In the genomic region with DNA sequence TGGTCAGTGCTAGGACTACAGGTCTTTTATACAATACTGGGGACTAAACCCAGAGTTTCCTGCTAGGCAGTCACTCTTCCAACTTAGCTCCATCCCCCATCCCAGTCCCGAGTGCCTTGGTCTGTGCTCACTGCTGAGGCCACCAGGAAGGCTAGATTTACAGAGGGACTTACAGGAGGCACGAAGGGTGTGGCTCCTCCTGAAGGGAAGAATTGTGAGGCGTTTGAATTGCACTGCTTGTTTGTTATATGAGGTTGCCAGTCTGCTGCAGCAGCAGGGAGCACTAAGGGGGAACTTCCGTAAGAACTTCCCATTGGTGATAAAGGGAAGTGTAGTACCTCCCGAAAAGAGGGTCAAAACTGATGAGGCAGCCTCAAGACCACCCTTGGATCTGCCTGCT, we compare ENCODE assay signal across 8 mouse cellular contexts. TPM values are rescaled to one million over a fixed set of nuclear protein-coding genes. Genes with fewer than 3 reads are reported as not detected.
DNase-seq lines count a peak whose midpoint lies in the region; ATAC-seq and TF ChIP-seq lines count a peak whose summit lies in the region.

No protein-coding gene starts in this region.

- H3K27me3 ChIP-seq in forebrain, embryonic 11.5 days (ENCODE audit: control insufficient read depth, insufficient read depth, low read length), result peaks cover 17% of the 10 kb centered on the region
- H3K27me3 ChIP-seq in forebrain, postnatal 0 days (ENCODE audit: insufficient read depth, low read length), result peaks cover 14% of the 10 kb centered on the region
- peaks cover 35% of the 10 kb centered on the region for H3K27me3 ChIP-seq in liver, embryonic 11.5 days (replicated peaks; ENCODE audit: control insufficient read depth, insufficient read depth, low read length)
- H3K27me3 ChIP-seq in liver, embryonic 12.5 days (replicated peaks), result peaks cover 70% of the 10 kb centered on the region
- 0 out of 2 replicates have a peak, but pooled peaks cover 3% of the 10 kb centered on the region for H3K27me3 ChIP-seq in limb, embryonic 15.5 days

- H3K9me3 ChIP-seq in forebrain, embryonic 11.5 days (ENCODE audit: control insufficient read depth, low read length), result peaks cover 2% of the 10 kb centered on the region
- H3K9me3 ChIP-seq in forebrain, postnatal 0 days (ENCODE audit: low read length), result no peaks in the 10 kb centered on the region
- H3K9me3 ChIP-seq in liver, embryonic 11.5 days (ENCODE audit: control insufficient read depth, low read length), result peaks cover 3% of the 10 kb centered on the region
- peaks cover 4% of the 10 kb centered on the region for H3K9me3 ChIP-seq in liver, embryonic 12.5 days (replicated peaks)
- 0 out of 2 replicates have a peak, but pooled peaks cover 2% of the 10 kb centered on the region for H3K9me3 ChIP-seq in limb, embryonic 15.5 days

- H3K36me3 ChIP-seq in forebrain, embryonic 11.5 days (ENCODE audit: control insufficient read depth, insufficient read depth, low read length), result no peaks in the 10 kb centered on the region
- peaks cover 12% of the 10 kb centered on the region; the same call in 1 of the 2 replicates for H3K36me3 ChIP-seq in forebrain, postnatal 0 days (ENCODE audit: insufficient read depth)
- H3K36me3 ChIP-seq in liver, embryonic 11.5 days (ENCODE audit: control insufficient read depth, insufficient read depth, low read length), result peaks cover 18% of the 10 kb centered on the region
- H3K36me3 ChIP-seq in liver, embryonic 12.5 days, result peaks cover 10% of the 10 kb centered on the region
- peaks cover 49% of the 10 kb centered on the region for H3K36me3 ChIP-seq in limb, embryonic 15.5 days

- H3K4me2 ChIP-seq in forebrain, embryonic 11.5 days (ENCODE audit: low read depth, low read length, severe bottlenecking), result no peak overlapping the region; the same call in 1 of the 2 replicates
- no peak overlapping the region for H3K4me2 ChIP-seq in forebrain, postnatal 0 days (ENCODE audit: low read depth)
- H3K4me2 ChIP-seq in liver, embryonic 11.5 days, result peak overlapping the region; percentile 25
- no peak overlapping the region for H3K4me2 ChIP-seq in liver, embryonic 12.5 days
- H3K4me2 ChIP-seq in limb, embryonic 15.5 days, result no peak overlapping the region

- no peak for TF ChIP-seq CTCF in forebrain, postnatal 0 days (IDR thresholded peaks at IDR 0.05; ENCODE audit: low read depth)
- no peak for TF ChIP-seq CTCF in embryonic fibroblast, embryonic 13.5 days (IDR thresholded peaks at IDR 0.05; ENCODE audit: borderline replicate concordance, insufficient read depth, low read length)

- peaks cover 30% of the 10 kb centered on the region for H3K4me1 ChIP-seq in forebrain, embryonic 11.5 days (replicated peaks; ENCODE audit: control insufficient read depth, insufficient read depth, low read length)
- peaks cover 7% of the 10 kb centered on the region; the same call in 1 of the 2 replicates for H3K4me1 ChIP-seq in forebrain, postnatal 0 days (ENCODE audit: insufficient read depth)
- peaks cover 18% of the 10 kb centered on the region for H3K4me1 ChIP-seq in liver, embryonic 11.5 days (replicated peaks; ENCODE audit: control insufficient read depth, insufficient read depth, low read length)
- peaks cover 28% of the 10 kb centered on the region for H3K4me1 ChIP-seq in liver, embryonic 12.5 days
- H3K4me1 ChIP-seq in embryonic fibroblast, embryonic 13.5 days (ENCODE audit: control insufficient read depth, insufficient read depth, low read length), result no peaks in the 10 kb centered on the region
- peaks cover 32% of the 10 kb centered on the region for H3K4me1 ChIP-seq in limb, embryonic 15.5 days

- H3K4me3 ChIP-seq in forebrain, embryonic 11.5 days (ENCODE audit: low read depth, low read length), result no peak overlapping the region
- H3K4me3 ChIP-seq in forebrain, postnatal 0 days (ENCODE audit: low read depth, low read length), result no peak overlapping the region
- H3K4me3 ChIP-seq in liver, embryonic 11.5 days (ENCODE audit: low read depth, low read length), result no peak overlapping the region
- no peak overlapping the region for H3K4me3 ChIP-seq in liver, embryonic 12.5 days
- H3K4me3 ChIP-seq in embryonic fibroblast, embryonic 13.5 days (ENCODE audit: insufficient read depth, low read length), result no peak overlapping the region
- no peak overlapping the region for H3K4me3 ChIP-seq in limb, embryonic 15.5 days

- peak overlapping the region; percentile 78 for H3K27ac ChIP-seq in forebrain, embryonic 11.5 days (ENCODE audit: low read depth, low read length)
- no peak overlapping the region for H3K27ac ChIP-seq in forebrain, postnatal 0 days (ENCODE audit: low read depth, low read length)
- H3K27ac ChIP-seq in liver, embryonic 11.5 days (ENCODE audit: low read depth, low read length), result 0 out of 2 replicates have a peak overlapping the region, but pooled peaks have one; percentile 8
- H3K27ac ChIP-seq in liver, embryonic 12.5 days, result no peak overlapping the region
- H3K27ac ChIP-seq in embryonic fibroblast, embryonic 13.5 days (ENCODE audit: insufficient read depth, low read length), result peak overlapping the region; percentile 65
- peak overlapping the region; percentile 77 for H3K27ac ChIP-seq in limb, embryonic 15.5 days

- 14% methylated on average over 5 of the region's 5 CpGs for WGBS in forebrain, embryonic 11.5 days
- 24% methylated on average over 5 of the region's 5 CpGs for WGBS in forebrain, postnatal 0 days
- 21% methylated on average over 5 of the region's 5 CpGs for WGBS in liver, embryonic 11.5 days
- WGBS in liver, embryonic 12.5 days (ENCODE audit: insufficient replicate concordance), result 14% methylated on average over 5 of the region's 5 CpGs
- 25% methylated on average over 5 of the region's 5 CpGs for WGBS in limb, embryonic 15.5 days

- DNase-seq in forebrain, embryonic 11.5 days (ENCODE audit: low spot score), result no peak
- DNase-seq in forebrain, postnatal 0 days, result no peak
- DNase-seq in liver, embryonic 11.5 days (ENCODE audit: low spot score), result no peak
- DNase-seq in ovary, adult 18-20 months (ENCODE audit: low spot score), result no peak
- DNase-seq in cerebellum, adult 18-20 months, result no peak

- no peak for TF ChIP-seq POLR2A in embryonic fibroblast, embryonic 13.5 days (IDR thresholded peaks at IDR 0.05; ENCODE audit: low read depth, low read length)

- no peak for ATAC-seq in forebrain, embryonic 11.5 days (replicated peaks; ENCODE audit: low FRiP score)
- ATAC-seq in forebrain, postnatal 0 days, result no peak
- ATAC-seq in liver, embryonic 11.5 days (replicated peaks; ENCODE audit: low FRiP score), result no peak
- no peak for ATAC-seq in liver, embryonic 12.5 days
- ATAC-seq in limb, embryonic 15.5 days (ENCODE audit: insufficient number of reproducible peaks, low FRiP score, low TSS enrichment, low read depth), result no peak

- peak overlapping the region; percentile 14 for H3K9ac ChIP-seq in forebrain, embryonic 11.5 days (ENCODE audit: low read length)
- no peak overlapping the region for H3K9ac ChIP-seq in forebrain, postnatal 0 days
- H3K9ac ChIP-seq in liver, embryonic 11.5 days (ENCODE audit: low read depth, low read length), result no peak overlapping the region
- H3K9ac ChIP-seq in liver, embryonic 12.5 days, result no peak overlapping the region
- H3K9ac ChIP-seq in limb, embryonic 15.5 days, result no peak overlapping the region

RNA-seq across cellular contexts. Expression of a gene that starts 5.5 kb away (rescaled TPM):
- 4.8 and 7.0 TPM in 2 replicates for polyA plus RNA-seq in forebrain, embryonic 11.5 days (2014; fragmentation: Nextera tagmentation; extraction: Ambion mirVana)
- total RNA-seq in forebrain, postnatal 0 days (2014; rRNA removed), result 69.0 and 70.3 TPM in 2 replicates
- 7.8 and 8.6 TPM in 2 replicates for polyA plus RNA-seq in forebrain, postnatal 0 days (2015; fragmentation: Nextera tagmentation; extraction: Ambion mirVana)
- polyA plus RNA-seq in liver, embryonic 11.5 days (2014; fragmentation: Nextera tagmentation; extraction: Ambion mirVana), result 2.5 and 2.6 TPM in 2 replicates
- polyA plus RNA-seq in liver, embryonic 12.5 days (2016; fragmentation: Nextera tagmentation; extraction: Ambion mirVana), result 1.5 TPM in 2 replicates
- 34.8 and 37.3 TPM in 2 replicates for polyA plus RNA-seq in embryonic fibroblast, embryonic 13.5 days (2011; ENCODE audit: insufficient read length, low read depth, missing spikeins)
- 4.0 TPM in 2 replicates for polyA plus RNA-seq in limb, embryonic 15.5 days (2015; fragmentation: Nextera tagmentation; extraction: Ambion mirVana)

RNA-seq across cellular contexts. Expression of a gene that starts 11.0 kb away (rescaled TPM):
- 7.3 and 7.4 TPM in 2 replicates for polyA plus RNA-seq in forebrain, embryonic 11.5 days (2014; fragmentation: Nextera tagmentation; extraction: Ambion mirVana)
- not detected in 2 replicates for total RNA-seq in forebrain, postnatal 0 days (2014; rRNA removed)
- polyA plus RNA-seq in forebrain, postnatal 0 days (2015; fragmentation: Nextera tagmentation; extraction: Ambion mirVana), result 9.3 and 16.4 TPM in 2 replicates
- 1.8 and 3.3 TPM in 2 replicates for polyA plus RNA-seq in liver, embryonic 11.5 days (2014; fragmentation: Nextera tagmentation; extraction: Ambion mirVana)
- 0.80 and 1.7 TPM in 2 replicates for polyA plus RNA-seq in liver, embryonic 12.5 days (2016; fragmentation: Nextera tagmentation; extraction: Ambion mirVana)
- polyA plus RNA-seq in embryonic fibroblast, embryonic 13.5 days (2011; ENCODE audit: insufficient read length, low read depth, missing spikeins), result 24.1 and 24.7 TPM in 2 replicates
- polyA plus RNA-seq in limb, embryonic 15.5 days (2015; fragmentation: Nextera tagmentation; extraction: Ambion mirVana), result 11.8 and 15.0 TPM in 2 replicates

RNA-seq across cellular contexts. Expression of a gene that starts 25.7 kb away (rescaled TPM):
- polyA plus RNA-seq in forebrain, embryonic 11.5 days (2014; fragmentation: Nextera tagmentation; extraction: Ambion mirVana), result 0.11 and 0.39 TPM in 2 replicates
- 0.15 TPM in 1 of 2 replicates, not detected in the other for total RNA-seq in forebrain, postnatal 0 days (2014; rRNA removed)
- 0.08 and 0.09 TPM in 2 replicates for polyA plus RNA-seq in forebrain, postnatal 0 days (2015; fragmentation: Nextera tagmentation; extraction: Ambion mirVana)
- 1.2 and 1.3 TPM in 2 replicates for polyA plus RNA-seq in liver, embryonic 11.5 days (2014; fragmentation: Nextera tagmentation; extraction: Ambion mirVana)
- polyA plus RNA-seq in liver, embryonic 12.5 days (2016; fragmentation: Nextera tagmentation; extraction: Ambion mirVana), result 0.86 and 1.5 TPM in 2 replicates
- 1.4 and 1.6 TPM in 2 replicates for polyA plus RNA-seq in embryonic fibroblast, embryonic 13.5 days (2011; ENCODE audit: insufficient read length, low read depth, missing spikeins)
- polyA plus RNA-seq in limb, embryonic 15.5 days (2015; fragmentation: Nextera tagmentation; extraction: Ambion mirVana), result 4.0 and 5.1 TPM in 2 replicates

RNA-seq across cellular contexts. Expression of a gene that starts 37.9 kb away (rescaled TPM):
- 11.0 and 11.6 TPM in 2 replicates for polyA plus RNA-seq in forebrain, embryonic 11.5 days (2014; fragmentation: Nextera tagmentation; extraction: Ambion mirVana)
- 2.9 and 3.9 TPM in 2 replicates for total RNA-seq in forebrain, postnatal 0 days (2014; rRNA removed)
- polyA plus RNA-seq in forebrain, postnatal 0 days (2015; fragmentation: Nextera tagmentation; extraction: Ambion mirVana), result 2.7 and 4.0 TPM in 2 replicates
- 7.6 and 8.4 TPM in 2 replicates for polyA plus RNA-seq in liver, embryonic 11.5 days (2014; fragmentation: Nextera tagmentation; extraction: Ambion mirVana)
- polyA plus RNA-seq in liver, embryonic 12.5 days (2016; fragmentation: Nextera tagmentation; extraction: Ambion mirVana), result 4.4 and 4.7 TPM in 2 replicates
- polyA plus RNA-seq in embryonic fibroblast, embryonic 13.5 days (2011; ENCODE audit: insufficient read length, low read depth, missing spikeins), result 17.2 and 17.8 TPM in 2 replicates
- 20.5 and 21.9 TPM in 2 replicates for polyA plus RNA-seq in limb, embryonic 15.5 days (2015; fragmentation: Nextera tagmentation; extraction: Ambion mirVana)

RNA-seq across cellular contexts. Expression of a gene that starts 43.3 kb away (rescaled TPM):
- 276 and 285 TPM in 2 replicates for polyA plus RNA-seq in forebrain, embryonic 11.5 days (2014; fragmentation: Nextera tagmentation; extraction: Ambion mirVana)
- 1,323 and 1,444 TPM in 2 replicates for total RNA-seq in forebrain, postnatal 0 days (2014; rRNA removed)
- 403 and 424 TPM in 2 replicates for polyA plus RNA-seq in forebrain, postnatal 0 days (2015; fragmentation: Nextera tagmentation; extraction: Ambion mirVana)
- polyA plus RNA-seq in liver, embryonic 11.5 days (2014; fragmentation: Nextera tagmentation; extraction: Ambion mirVana), result 147 and 169 TPM in 2 replicates
- polyA plus RNA-seq in liver, embryonic 12.5 days (2016; fragmentation: Nextera tagmentation; extraction: Ambion mirVana), result 91.2 and 94.4 TPM in 2 replicates
- polyA plus RNA-seq in embryonic fibroblast, embryonic 13.5 days (2011; ENCODE audit: insufficient read length, low read depth, missing spikeins), result 520 and 588 TPM in 2 replicates
- 85.8 and 99.4 TPM in 2 replicates for polyA plus RNA-seq in limb, embryonic 15.5 days (2015; fragmentation: Nextera tagmentation; extraction: Ambion mirVana)

Comparison
In these comparisons a context has a peak if more than half of its experiments do, and no peak if none do; other contexts are left out.
1. H3K27ac ChIP-seq: peak in forebrain, embryonic 11.5 days (single experiment), liver, embryonic 11.5 days (single experiment), embryonic fibroblast, embryonic 13.5 days (single experiment) and limb, embryonic 15.5 days (single experiment); none in forebrain, postnatal 0 days (single experiment) and liver, embryonic 12.5 days (single experiment).